Mouse (Mus musculus): ENCODE measurements at regions not wholly inside any gene's neighbourhood (a gene's known extent, or its start where the extent isn't known, plus 50 kb on each side); places are given as distances from the start of the nearest gene placed in this dataset.

- Histone ChIP-seq H3K4me2 (ENCODE audit: insufficient read depth, low read depth, poor library complexity, severe bottlenecking) (no peak overlapping the region), H3K9ac (ENCODE audit: insufficient read depth, low read depth) (no peak overlapping the region), H3K4me1 (ENCODE audit: control insufficient read depth in 1 of 2, insufficient read depth in 2 of 2) (no peaks in the 10 kb centered on the region), H3K27ac (ENCODE audit: insufficient read depth, low read depth) (no peak overlapping the region), H3K36me3 (replicated peaks in 1 of 2; ENCODE audit: control insufficient read depth in 1 of 2, insufficient read depth in 1 of 2, low read length in 1 of 2) (no peaks in the 10 kb centered on the region), H3K4me3 (replicated peaks in 1 of 3; ENCODE audit: low read depth in 2 of 3, low read length in 2 of 3, poor library complexity in 1 of 3) (no peak overlapping the region), H3K9me3 (replicated peaks; ENCODE audit: low read length) (peaks cover 63% of the 10 kb centered on the region), H3K79me2 (replicated peaks; ENCODE audit: control insufficient read depth, extremely low read depth, insufficient read depth, poor library complexity, severe bottlenecking) (no peaks in the 10 kb centered on the region), H3K27me3 (replicated peaks) (no peaks in the 10 kb centered on the region)
- in situ Hi-C loops (cut with MboI; ENCODE audit: low pct_ligation_motif_present, low pct_unique_long_range_greater_than_20kb, low sequenced_read_pairs), result no loop called here
- dilution Hi-C loops (cut with MboI; ENCODE audit: extremely low pct_ligation_motif_present, extremely low pct_unique_long_range_greater_than_20kb, low sequenced_read_pairs), result no loop called here
- no peak for DNase-seq (ENCODE audit: extremely low read depth)
- no peak for TF ChIP-seq MXI1 (IDR thresholded peaks at IDR 0.05; ENCODE audit: low read depth, low read length)
These were observed 573.3 kb downstream of the Tmem132b start for GRCm38 (mm10) chr5:126104883-126105282.

GRCm38 (mm10) chr5:126105446-126105845, 573.9 kb downstream of the Tmem132b start:
- H3K4me1 ChIP-seq (ENCODE audit: control insufficient read depth in 1 of 2, insufficient read depth in 2 of 2), result no peaks in the 10 kb centered on the region
- DNase-seq (ENCODE audit: extremely low read depth), result no peak
- no peaks in the 10 kb centered on the region for H3K79me2 ChIP-seq (replicated peaks; ENCODE audit: control insufficient read depth, extremely low read depth, insufficient read depth, poor library complexity, severe bottlenecking)
- no peaks in the 10 kb centered on the region for H3K36me3 ChIP-seq (replicated peaks in 1 of 2; ENCODE audit: control insufficient read depth in 1 of 2, insufficient read depth in 1 of 2, low read length in 1 of 2)
- in situ Hi-C loops (cut with MboI; ENCODE audit: low pct_ligation_motif_present, low pct_unique_long_range_greater_than_20kb, low sequenced_read_pairs) (no loop called here), dilution Hi-C loops (cut with MboI; ENCODE audit: extremely low pct_ligation_motif_present, extremely low pct_unique_long_range_greater_than_20kb, low sequenced_read_pairs) (no loop called here)
- no peak overlapping the region for H3K9ac ChIP-seq (ENCODE audit: insufficient read depth, low read depth)
- no peaks in the 10 kb centered on the region for H3K27me3 ChIP-seq (replicated peaks)
- TF ChIP-seq MXI1 (IDR thresholded peaks at IDR 0.05; ENCODE audit: low read depth, low read length), result no peak
- no peak for TF ChIP-seq ZKSCAN1 (IDR thresholded peaks at IDR 0.05; ENCODE audit: borderline replicate concordance, low read depth, low read length)
- TF ChIP-seq GABPA (IDR thresholded peaks at IDR 0.05; ENCODE audit: insufficient replicate concordance, low read depth, low read length), result no peak
- TF ChIP-seq POLR2A (IDR thresholded peaks at IDR 0.05; ENCODE audit: low read depth, low read length), result no peak
- TF ChIP-seq TCF12 (IDR thresholded peaks at IDR 0.05; ENCODE audit: low read depth, low read length), result no peak
- TF ChIP-seq USF1 (IDR thresholded peaks at IDR 0.05; ENCODE audit: low read depth, low read length), result no peak
- TF ChIP-seq NELFE (IDR thresholded peaks at IDR 0.05; ENCODE audit: low read depth, low read length), result no peak
- no peak for TF ChIP-seq ELF1 (IDR thresholded peaks at IDR 0.05; ENCODE audit: low read depth, low read length)
- TF ChIP-seq MYC (IDR thresholded peaks at IDR 0.05; ENCODE audit: low read depth, low read length), result no peak
- H3K27ac ChIP-seq (ENCODE audit: insufficient read depth, low read depth), result no peak overlapping the region
- H3K4me2 ChIP-seq (ENCODE audit: insufficient read depth, low read depth, poor library complexity, severe bottlenecking), result no peak overlapping the region
- peaks cover 62% of the 10 kb centered on the region for H3K9me3 ChIP-seq (replicated peaks; ENCODE audit: low read length)
- H3K4me3 ChIP-seq (replicated peaks in 1 of 3; ENCODE audit: low read depth in 2 of 3, low read length in 2 of 3, poor library complexity in 1 of 3), result no peak overlapping the region

DNA sequence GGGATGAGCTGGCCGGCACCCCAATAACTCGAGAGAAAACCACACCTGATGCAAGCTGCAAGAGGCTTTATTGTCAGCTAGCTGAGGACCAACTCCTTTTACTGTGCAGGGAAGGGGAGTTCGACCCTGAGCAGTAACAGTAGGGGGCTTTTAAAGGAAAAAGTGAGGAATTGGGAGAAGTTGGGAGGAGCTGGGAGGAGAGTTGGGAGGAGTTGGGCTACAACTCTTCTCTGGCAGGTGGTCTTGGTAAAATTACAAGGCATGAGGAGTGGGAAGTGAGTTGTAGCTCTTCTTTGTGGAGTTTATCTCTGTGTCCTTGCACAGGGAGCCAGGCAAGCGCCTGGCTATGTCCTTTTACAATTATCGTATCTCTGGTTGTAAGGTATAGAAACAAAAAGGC, 575.4 kb downstream of the Tmem132b start:
- no peak for TF ChIP-seq MEF2A (IDR thresholded peaks at IDR 0.05; ENCODE audit: borderline replicate concordance, low read depth, low read length)
- TF ChIP-seq EP300 (IDR thresholded peaks at IDR 0.05; ENCODE audit: low read length), result no peak
- TF ChIP-seq USF1 (IDR thresholded peaks at IDR 0.05; ENCODE audit: low read depth, low read length), result no peak

More for the DNA sequence above, 575.4 kb downstream of the Tmem132b start:
- dilution Hi-C loops (cut with MboI; ENCODE audit: extremely low pct_ligation_motif_present, extremely low pct_unique_long_range_greater_than_20kb, low sequenced_read_pairs), result no loop called here
- no peaks in the 10 kb centered on the region for H3K79me2 ChIP-seq (replicated peaks; ENCODE audit: control insufficient read depth, extremely low read depth, insufficient read depth, poor library complexity, severe bottlenecking)
- DNase-seq (ENCODE audit: extremely low read depth), result no peak
- no peak overlapping the region for H3K4me3 ChIP-seq (replicated peaks in 1 of 3; ENCODE audit: low read depth in 2 of 3, low read length in 2 of 3, poor library complexity in 1 of 3)
- H3K9me3 ChIP-seq (replicated peaks; ENCODE audit: low read length), result peaks cover 62% of the 10 kb centered on the region
- H3K4me2 ChIP-seq (ENCODE audit: insufficient read depth, low read depth, poor library complexity, severe bottlenecking), result no peak overlapping the region
- H3K27me3 ChIP-seq (replicated peaks), result no peaks in the 10 kb centered on the region
- no peaks in the 10 kb centered on the region for H3K36me3 ChIP-seq (replicated peaks in 1 of 2; ENCODE audit: control insufficient read depth in 1 of 2, insufficient read depth in 1 of 2, low read length in 1 of 2)
- no peak overlapping the region for H3K9ac ChIP-seq (ENCODE audit: insufficient read depth, low read depth)
- H3K27ac ChIP-seq (ENCODE audit: insufficient read depth, low read depth), result no peak overlapping the region
- H3K4me1 ChIP-seq (ENCODE audit: control insufficient read depth in 1 of 2, insufficient read depth in 2 of 2), result no peaks in the 10 kb centered on the region
- in situ Hi-C loops (cut with MboI; ENCODE audit: low pct_ligation_motif_present, low pct_unique_long_range_greater_than_20kb, low sequenced_read_pairs), result no loop called here

Data from CH12.LX (cell line).